Mouse (Mus musculus): ENCODE measurements around the gene Spred3. TPM values are rescaled to one million over a fixed set of nuclear protein-coding genes. Genes with fewer than 3 reads are reported as not detected.

Gene Spred3
- polyA plus RNA-seq, 1 experiment = 5.9 TPM

GRCm38 (mm10) chr7:29180854-29181236 lies 10.6 kb upstream of the Spred3 start:
- H3K36me3 ChIP-seq (replicated peaks; ENCODE audit: low read length) = peaks cover 29% of the 10 kb centered on the region
- H3K4me3 ChIP-seq (replicated peaks) = peak overlapping the region; percentile 95
- H3K9me3 ChIP-seq = no peaks in the 10 kb centered on the region
- TF ChIP-seq FLI1 (IDR thresholded peaks at IDR 0.05; ENCODE audit: low read length) (no peak), GATA1 (IDR thresholded peaks at IDR 0.05; ENCODE audit: borderline replicate concordance, low read length) (no peak)
- H3K4me1 ChIP-seq = peaks cover 34% of the 10 kb centered on the region
- H3K27me3 ChIP-seq (replicated peaks) = no peaks in the 10 kb centered on the region

- Histone ChIP-seq H3K4me3 (replicated peaks) (peak within 1 kb of the TSS; percentile 95), H3K4me1 (peaks cover 38% of the 10 kb centered on the region), H3K36me3 (replicated peaks; ENCODE audit: low read length) (peaks cover 35% of the 10 kb centered on the region), H3K9me3 (no peaks in the 10 kb centered on the region), H3K27me3 (replicated peaks) (no peaks in the 10 kb centered on the region)
- TF ChIP-seq GATA1 (IDR thresholded peaks at IDR 0.05; ENCODE audit: borderline replicate concordance, low read length) (no peak), FLI1 (IDR thresholded peaks at IDR 0.05; ENCODE audit: low read length) (peak; percentile 71)
These were observed 10.1 kb upstream of the Spred3 start, which contains the start of gene Psmd8 for GRCm38 (mm10) chr7:29180077-29180853. Psmd8 (minus strand) TSS chr7:29180701.

GRCm38 (mm10) chr7:29179323-29179722 lies 9.1 kb upstream of the Spred3 start:
- H3K4me1 ChIP-seq = peaks cover 45% of the 10 kb centered on the region

GRCm38 (mm10) chr7:29178106-29178505 lies 7.9 kb upstream of the Spred3 start:
- H3K4me3 ChIP-seq (replicated peaks) = peak overlapping the region; percentile 62

More at GRCm38 (mm10) chr7:29179323-29179722, 9.1 kb upstream of the Spred3 start:
- TF ChIP-seq GATA1 (IDR thresholded peaks at IDR 0.05; ENCODE audit: borderline replicate concordance, low read length) (no peak), FLI1 (IDR thresholded peaks at IDR 0.05; ENCODE audit: low read length) (no peak)
- Histone ChIP-seq H3K36me3 (replicated peaks; ENCODE audit: low read length) (peaks cover 44% of the 10 kb centered on the region), H3K9me3 (no peaks in the 10 kb centered on the region), H3K4me3 (replicated peaks) (peak overlapping the region; percentile 95), H3K27me3 (replicated peaks) (no peaks in the 10 kb centered on the region)

GRCm38 (mm10) chr7:29172390-29173016 lies 2.3 kb upstream of the Spred3 start:
- H3K27me3 ChIP-seq (replicated peaks) = peaks cover 2% of the 10 kb centered on the region
- H3K4me3 ChIP-seq (replicated peaks) = peak overlapping the region; percentile 33
- peaks cover 59% of the 10 kb centered on the region for H3K36me3 ChIP-seq (replicated peaks; ENCODE audit: low read length)
- TF ChIP-seq GATA1 (IDR thresholded peaks at IDR 0.05; ENCODE audit: borderline replicate concordance, low read length) = no peak
- no peak for TF ChIP-seq FLI1 (IDR thresholded peaks at IDR 0.05; ENCODE audit: low read length)
- H3K4me1 ChIP-seq = peaks cover 80% of the 10 kb centered on the region
- H3K9me3 ChIP-seq = no peaks in the 10 kb centered on the region

More at GRCm38 (mm10) chr7:29178106-29178505, 7.9 kb upstream of the Spred3 start:
- no peaks in the 10 kb centered on the region for H3K9me3 ChIP-seq
- peaks cover 56% of the 10 kb centered on the region for H3K36me3 ChIP-seq (replicated peaks; ENCODE audit: low read length)
- H3K4me1 ChIP-seq = peaks cover 53% of the 10 kb centered on the region
- no peak for TF ChIP-seq FLI1 (IDR thresholded peaks at IDR 0.05; ENCODE audit: low read length)
- TF ChIP-seq GATA1 (IDR thresholded peaks at IDR 0.05; ENCODE audit: borderline replicate concordance, low read length) = no peak
- no peaks in the 10 kb centered on the region for H3K27me3 ChIP-seq (replicated peaks)

GRCm38 (mm10) chr7:29171562-29172097 lies 1.4 kb upstream of the Spred3 start:
- Histone ChIP-seq H3K36me3 (replicated peaks; ENCODE audit: low read length) (peaks cover 58% of the 10 kb centered on the region), H3K27me3 (replicated peaks) (peaks cover 2% of the 10 kb centered on the region), H3K4me3 (replicated peaks) (peak overlapping the region; percentile 95)

GRCm38 (mm10) chr7:29170755-29171561 lies 747 bp upstream of the Spred3 start:
- Histone ChIP-seq H3K36me3 (replicated peaks; ENCODE audit: low read length) (peaks cover 58% of the 10 kb centered on the region), H3K9me3 (no peaks in the 10 kb centered on the region), H3K27me3 (replicated peaks) (peaks cover 2% of the 10 kb centered on the region), H3K4me1 (peaks cover 73% of the 10 kb centered on the region), H3K4me3 (replicated peaks) (peak overlapping the region; percentile 95)
- TF ChIP-seq FLI1 (IDR thresholded peaks at IDR 0.05; ENCODE audit: low read length) (no peak), GATA1 (IDR thresholded peaks at IDR 0.05; ENCODE audit: borderline replicate concordance, low read length) (no peak)

More at GRCm38 (mm10) chr7:29171562-29172097, 1.4 kb upstream of the Spred3 start:
- TF ChIP-seq GATA1 (IDR thresholded peaks at IDR 0.05; ENCODE audit: borderline replicate concordance, low read length) (no peak), FLI1 (IDR thresholded peaks at IDR 0.05; ENCODE audit: low read length) (no peak)
- Histone ChIP-seq H3K9me3 (no peaks in the 10 kb centered on the region), H3K4me1 (peaks cover 78% of the 10 kb centered on the region)

- peaks cover 2% of the 10 kb centered on the region for H3K27me3 ChIP-seq (replicated peaks)
- TF ChIP-seq GATA1 (IDR thresholded peaks at IDR 0.05; ENCODE audit: borderline replicate concordance, low read length) = no peak
These were observed 763 bp downstream of the Spred3 start for GRCm38 (mm10) chr7:29169231-29170065.

More at GRCm38 (mm10) chr7:29169231-29170065, 763 bp downstream of the Spred3 start:
- H3K4me1 ChIP-seq = peaks cover 61% of the 10 kb centered on the region
- peak overlapping the region; percentile 95 for H3K4me3 ChIP-seq (replicated peaks)
- H3K36me3 ChIP-seq (replicated peaks; ENCODE audit: low read length) = peaks cover 56% of the 10 kb centered on the region
- no peaks in the 10 kb centered on the region for H3K9me3 ChIP-seq

All from megakaryocyte, embryonic 14.5 days (primary cell).